Mouse (Mus musculus) embryonic fibroblast, embryonic 13.5 days (primary cell): ENCODE results near the gene Arhgap10. TPM values are rescaled to one million over a fixed set of nuclear protein-coding genes. Genes with fewer than 3 reads are reported as not detected.

ENCODE experiments used
- H3K27ac ChIP-seq: 2 replicates; pipeline ENCODE4 v1.5.1; 2012; ENCODE audit warnings: low read length, control low read depth, inconsistent platforms; ENCODE audit not compliant: insufficient read depth
- H3K4me1 ChIP-seq: 2 replicates; pipeline ENCODE4 v1.6.1; 2011; ENCODE audit warnings: low read length; ENCODE audit not compliant: control insufficient read depth, insufficient read depth
- H3K4me3 ChIP-seq: 2 replicates; pipeline ENCODE4 v1.5.1; 2011; ENCODE audit warnings: mild to moderate bottlenecking, control low read depth, low read length; ENCODE audit not compliant: insufficient read depth
- CTCF ChIP-seq: IDR thresholded peaks from 2 replicates; pipeline ENCODE4 v1.5.1; 2011; ENCODE audit warnings: mild to moderate bottlenecking, control low read depth, low read length, moderate library complexity, borderline replicate concordance; ENCODE audit not compliant: insufficient read depth
- POLR2A ChIP-seq: IDR thresholded peaks from 2 replicates; pipeline ENCODE4 v1.6.1; 2011; ENCODE audit warnings: low read depth, mild to moderate bottlenecking, control low read depth, low read length, moderate library complexity
- polyA plus RNA-seq: library from polyadenylated mRNA; stranded (reverse); fragments of >200 nt; gene quantifications from 2 replicates; pipeline ENCODE4 v1.2.4, GENCODE M21; 2011; ENCODE audit warnings: low read depth; ENCODE audit not compliant: missing spikeins, insufficient read length

Arhgap10 gene
- polyA plus RNA-seq, 1 experiment = 32.1 TPM

DNA sequence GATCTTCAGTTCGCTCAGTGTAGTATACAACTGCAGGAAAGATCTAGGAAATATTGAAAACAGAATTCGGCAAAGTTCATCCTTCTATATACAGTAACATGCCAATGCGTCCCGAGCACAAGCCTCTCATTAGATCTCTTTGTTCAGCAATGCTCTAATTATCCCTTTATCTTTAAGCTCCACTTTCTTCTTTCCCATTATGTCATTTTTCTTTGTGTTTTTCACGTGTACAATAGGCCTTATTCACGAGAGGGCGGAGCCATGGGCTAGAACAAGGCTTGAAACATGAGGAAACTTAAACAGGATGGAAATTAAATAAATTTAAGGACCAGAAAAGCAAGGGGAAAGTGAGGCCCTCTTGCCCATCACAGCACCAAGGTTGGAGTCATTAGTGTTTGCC is 289.1 kb downstream of the Arhgap10 start:
- TF ChIP-seq POLR2A (no peak), CTCF (no peak)
- Histone ChIP-seq H3K27ac (no peak overlapping the region), H3K4me1 (no peaks in the 10 kb centered on the region; the same call in 1 of the 2 replicates), H3K4me3 (no peak overlapping the region)

DNA sequence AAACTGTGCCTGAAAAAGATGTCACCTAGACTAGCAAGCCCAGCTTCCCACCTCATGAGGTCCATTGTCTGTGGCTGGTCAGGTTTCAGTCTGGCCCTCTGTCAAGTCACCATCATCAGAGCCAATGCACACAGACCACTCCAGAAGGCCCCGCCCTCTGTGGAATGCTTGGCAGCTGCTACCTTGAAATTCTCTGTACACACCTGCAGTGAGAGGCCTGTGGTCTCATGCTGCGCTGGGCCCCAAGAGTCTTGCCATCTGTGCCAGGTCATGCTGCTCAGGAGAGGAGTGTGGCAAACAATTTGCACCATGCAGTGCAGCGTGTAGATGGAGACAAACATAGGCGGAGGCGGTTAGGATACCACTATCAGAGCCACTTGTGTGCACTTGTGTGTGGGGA is 290.0 kb downstream of the Arhgap10 start:
- Histone ChIP-seq H3K4me1 (no peaks in the 10 kb centered on the region; the same call in 1 of the 2 replicates), H3K4me3 (no peak overlapping the region), H3K27ac (no peak overlapping the region)
- TF ChIP-seq CTCF (no peak), POLR2A (no peak)

DNA sequence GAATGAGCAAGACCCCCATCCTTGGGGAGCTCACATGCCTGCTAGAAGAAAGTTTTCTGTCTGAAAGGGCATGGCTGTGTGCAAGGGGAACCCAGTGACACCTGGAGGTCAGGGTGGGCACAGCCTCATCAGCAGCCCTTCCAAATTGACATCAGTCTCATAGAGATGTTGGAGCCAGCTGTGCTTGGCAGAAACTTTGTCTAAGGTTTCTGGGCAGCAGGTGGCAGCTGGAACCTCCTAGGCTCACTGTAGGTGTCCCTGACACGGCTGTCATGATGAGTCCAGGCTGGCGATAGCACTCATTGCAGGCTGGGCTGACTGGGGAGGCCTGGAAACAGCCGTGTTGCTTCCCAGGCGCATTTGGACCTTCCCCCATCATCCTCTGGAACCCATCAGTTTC is 294.6 kb downstream of the Arhgap10 start:
- Histone ChIP-seq H3K27ac (no peak overlapping the region), H3K4me1 (no peaks in the 10 kb centered on the region), H3K4me3 (no peak overlapping the region)
- TF ChIP-seq CTCF (no peak), POLR2A (no peak)

DNA sequence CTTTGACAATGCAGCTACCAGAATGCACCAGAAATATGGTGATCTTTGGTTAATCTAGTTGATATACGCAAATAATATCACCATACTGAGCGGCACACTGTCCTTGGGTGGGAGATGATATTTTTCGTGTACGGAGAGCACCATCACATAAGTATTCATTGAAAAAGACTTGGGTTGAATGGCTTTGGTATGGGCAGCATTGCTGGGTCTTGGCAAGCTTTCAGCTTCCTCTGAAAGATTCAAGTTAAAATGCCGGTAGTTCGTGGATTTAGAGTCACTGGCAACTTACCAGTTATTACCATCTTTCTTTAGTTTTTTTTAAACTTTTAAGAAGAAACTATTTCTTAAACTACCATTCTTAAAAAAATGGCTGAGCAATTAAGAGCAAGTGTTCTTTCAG is 302.6 kb downstream of the Arhgap10 start:
- Histone ChIP-seq H3K27ac (no peak overlapping the region), H3K4me3 (no peak overlapping the region)
- no peak for TF ChIP-seq POLR2A
- TF ChIP-seq CTCF = no peak

GRCm38 (mm10) chr8:77214665-77215064 is 303.1 kb downstream of the Arhgap10 start:
- Histone ChIP-seq H3K4me1 (no peaks in the 10 kb centered on the region; the same call in 1 of the 2 replicates), H3K4me3 (no peak overlapping the region), H3K27ac (no peak overlapping the region)
- TF ChIP-seq POLR2A (no peak), CTCF (no peak)

More for the DNA sequence above, 302.6 kb downstream of the Arhgap10 start:
- H3K4me1 ChIP-seq = no peaks in the 10 kb centered on the region; the same call in 1 of the 2 replicates

DNA sequence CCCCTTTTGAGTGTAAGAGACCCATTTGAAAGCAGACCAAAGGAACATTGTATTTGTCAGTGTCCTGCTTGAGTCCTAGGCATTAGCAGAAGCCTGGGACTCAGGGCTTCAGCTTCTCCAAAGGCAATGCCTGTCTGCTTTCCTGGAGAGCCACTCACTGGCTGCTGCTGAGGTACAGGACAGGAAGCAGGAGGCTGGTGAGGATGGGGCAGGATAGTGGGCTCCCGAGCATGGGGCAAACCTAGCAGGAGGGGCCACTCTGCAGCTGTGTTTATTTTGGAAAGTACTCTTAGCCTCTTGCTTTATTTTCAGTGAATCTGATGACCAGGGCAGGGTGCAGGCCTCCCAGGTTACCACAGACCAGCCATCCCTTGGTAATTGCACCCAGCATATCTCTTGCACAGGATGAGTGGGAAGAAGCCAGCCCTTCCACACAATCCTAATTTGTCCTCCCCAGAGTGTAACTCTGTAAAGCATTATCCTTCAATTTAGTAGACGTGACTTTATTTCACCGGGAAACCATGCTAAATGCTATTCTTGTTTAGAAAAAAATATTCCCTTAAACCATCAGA is 303.8 kb downstream of the Arhgap10 start:
- H3K4me1 ChIP-seq = no peaks in the 10 kb centered on the region; the same call in 1 of the 2 replicates
- H3K27ac ChIP-seq = no peak overlapping the region
- H3K4me3 ChIP-seq = no peak overlapping the region
- no peak for TF ChIP-seq CTCF
- TF ChIP-seq POLR2A = no peak

- H3K27ac ChIP-seq = no peak overlapping the region
- H3K4me3 ChIP-seq = no peak overlapping the region
- H3K4me1 ChIP-seq = no peaks in the 10 kb centered on the region
- no peak for TF ChIP-seq POLR2A
- no peak for TF ChIP-seq CTCF
Measured at GRCm38 (mm10) chr8:77209297-77209696, 308.5 kb downstream of the Arhgap10 start.

Other genes starting within 250 kb of the Arhgap10 start
- 14.4 and 14.6 TPM in 2 replicates for gene Prmt9, start 31.4 kb upstream of the Arhgap10 start, polyA plus RNA-seq
- gene Tmem184c, start 92.7 kb upstream of the Arhgap10 start, polyA plus RNA-seq = 46.9 and 49.2 TPM in 2 replicates
- gene Ednra, start 206.5 kb upstream of the Arhgap10 start, polyA plus RNA-seq = 22.0 and 36.8 TPM in 2 replicates